Mouse (Mus musculus): ENCODE results near the gene Sec14l5. TPM values are rescaled to one million over a fixed set of nuclear protein-coding genes. Genes with fewer than 3 reads are reported as not detected.

The Sec14l5 gene
- polyA plus RNA-seq, 1 experiment from 2014 or later, result 0.40 TPM

DNA sequence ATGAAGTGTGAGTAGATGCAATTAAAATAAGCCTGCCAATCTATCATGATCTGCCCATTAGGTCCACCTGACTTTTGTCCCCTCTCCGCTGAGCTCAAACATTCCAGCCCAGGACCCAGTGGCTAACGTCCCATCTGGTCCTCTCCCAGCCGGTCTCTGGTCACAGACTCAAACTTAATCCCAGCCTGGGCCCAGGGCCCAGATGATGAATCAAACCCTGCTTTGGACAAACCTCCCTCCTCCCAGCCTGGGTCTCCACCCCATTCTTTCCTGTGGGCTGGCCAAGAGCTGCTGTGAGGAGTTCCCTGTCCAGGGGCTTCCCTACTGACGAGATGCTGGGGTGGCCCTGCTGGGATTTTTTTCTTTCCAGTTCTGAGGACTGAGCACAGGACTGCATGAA lies 7.2 kb upstream of the Sec14l5 start:
- no peak for ATAC-seq
- Histone ChIP-seq H3K9ac (ENCODE audit: low read depth, low read length) (no peak overlapping the region), H3K9me3 (replicated peaks; ENCODE audit: control insufficient read depth, low read length, poor library complexity, severe bottlenecking) (no peaks in the 10 kb centered on the region), H3K4me2 (ENCODE audit: low read length) (no peak overlapping the region), H3K27me3 (ENCODE audit: control insufficient read depth, insufficient read depth, low read depth, low read length) (peaks cover under 1% of the 10 kb centered on the region), H3K27ac (ENCODE audit: low read length) (no peak overlapping the region), H3K36me3 (ENCODE audit: control insufficient read depth, insufficient read depth, low read length) (no peaks in the 10 kb centered on the region), H3K4me3 (ENCODE audit: low read depth, low read length) (no peak overlapping the region), H3K4me1 (ENCODE audit: control insufficient read depth, insufficient read depth, low read length) (no peaks in the 10 kb centered on the region)
- WGBS, result 43% methylated on average over 4 of the region's 4 CpGs

DNA sequence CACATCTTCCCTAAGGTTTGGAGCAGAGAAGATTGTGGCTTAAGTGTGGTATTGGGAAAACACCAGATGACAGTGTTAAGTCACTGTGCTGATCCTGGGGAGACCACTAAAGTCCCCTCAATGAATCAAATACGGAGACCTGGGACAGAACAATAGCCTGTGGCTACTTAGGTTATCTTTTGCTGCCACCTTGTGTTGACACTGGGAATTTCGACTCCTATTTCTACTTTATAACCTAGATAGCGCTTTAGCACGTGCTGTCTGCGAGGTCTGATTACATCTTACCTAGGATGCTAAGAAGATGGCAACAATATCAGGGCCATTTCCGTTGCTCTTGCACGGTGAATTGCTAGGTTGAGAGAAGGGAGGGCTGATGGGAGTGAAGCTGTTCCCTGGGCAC lies 1.3 kb upstream of the Sec14l5 start:
- H3K27me3 ChIP-seq (ENCODE audit: control insufficient read depth, insufficient read depth, low read depth, low read length), result peaks cover 5% of the 10 kb centered on the region
- peak overlapping the region; percentile 77 for H3K4me2 ChIP-seq (ENCODE audit: low read length)
- peak overlapping the region; percentile 6; the same call in 1 of the 2 replicates for H3K4me3 ChIP-seq (ENCODE audit: low read depth, low read length)
- no peaks in the 10 kb centered on the region for H3K36me3 ChIP-seq (ENCODE audit: control insufficient read depth, insufficient read depth, low read length)
- peak; percentile 39 for ATAC-seq
- peaks cover 15% of the 10 kb centered on the region for H3K4me1 ChIP-seq (ENCODE audit: control insufficient read depth, insufficient read depth, low read length)
- H3K27ac ChIP-seq (ENCODE audit: low read length), result no peak overlapping the region
- under 1% methylated on average over 7 of the region's 7 CpGs for WGBS
- no peaks in the 10 kb centered on the region for H3K9me3 ChIP-seq (replicated peaks; ENCODE audit: control insufficient read depth, low read length, poor library complexity, severe bottlenecking)
- no peak overlapping the region; the same call in 1 of the 2 replicates for H3K9ac ChIP-seq (ENCODE audit: low read depth, low read length)

DNA sequence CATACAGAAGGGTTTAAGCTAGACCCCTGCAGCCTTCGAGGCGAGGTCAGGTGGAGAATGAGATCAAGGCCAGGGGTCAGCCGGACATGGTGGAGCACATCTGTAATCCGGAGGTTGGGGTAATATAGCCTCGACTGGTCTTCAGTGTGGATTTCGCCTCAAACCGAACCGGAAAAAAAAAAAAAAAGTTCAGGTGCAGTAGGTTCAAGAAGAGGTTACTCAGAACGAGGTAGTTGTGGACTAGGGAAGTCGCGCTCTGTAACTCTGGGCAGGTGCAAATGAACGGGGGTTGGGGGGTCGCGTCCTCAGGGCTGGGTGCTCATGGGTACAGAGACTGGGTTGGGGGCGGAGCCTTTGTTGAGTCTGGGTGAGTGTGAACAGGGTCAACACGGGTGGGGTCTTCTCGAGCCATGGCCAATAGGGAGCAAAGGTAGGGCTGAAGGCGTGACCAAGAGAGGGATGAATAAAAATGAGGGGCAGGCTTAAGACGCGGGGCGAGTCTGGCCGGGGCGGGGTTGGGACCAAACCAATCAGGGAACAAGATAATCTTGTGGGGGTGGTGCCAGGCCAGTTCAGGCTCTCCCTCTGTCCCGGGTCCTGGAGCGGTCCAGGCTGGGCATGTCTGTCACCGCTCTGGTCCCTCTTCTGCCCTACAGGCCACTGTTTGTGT lies 407 bp upstream of the Sec14l5 start:
- peak overlapping the region; percentile 54 for H3K9ac ChIP-seq (ENCODE audit: low read depth, low read length)
- ATAC-seq, result peak; percentile 91
- no peak overlapping the region for H3K27ac ChIP-seq (ENCODE audit: low read length)
- H3K9me3 ChIP-seq (replicated peaks; ENCODE audit: control insufficient read depth, low read length, poor library complexity, severe bottlenecking), result no peaks in the 10 kb centered on the region
- H3K36me3 ChIP-seq (ENCODE audit: control insufficient read depth, insufficient read depth, low read length), result no peaks in the 10 kb centered on the region
- H3K4me1 ChIP-seq (ENCODE audit: control insufficient read depth, insufficient read depth, low read length), result peaks cover 15% of the 10 kb centered on the region
- WGBS, result under 1% methylated on average over 26 of the region's 26 CpGs
- H3K27me3 ChIP-seq (ENCODE audit: control insufficient read depth, insufficient read depth, low read depth, low read length), result peaks cover 5% of the 10 kb centered on the region
- peak overlapping the region; percentile 45 for H3K4me3 ChIP-seq (ENCODE audit: low read depth, low read length)
- peak overlapping the region; percentile 77 for H3K4me2 ChIP-seq (ENCODE audit: low read length)

DNA sequence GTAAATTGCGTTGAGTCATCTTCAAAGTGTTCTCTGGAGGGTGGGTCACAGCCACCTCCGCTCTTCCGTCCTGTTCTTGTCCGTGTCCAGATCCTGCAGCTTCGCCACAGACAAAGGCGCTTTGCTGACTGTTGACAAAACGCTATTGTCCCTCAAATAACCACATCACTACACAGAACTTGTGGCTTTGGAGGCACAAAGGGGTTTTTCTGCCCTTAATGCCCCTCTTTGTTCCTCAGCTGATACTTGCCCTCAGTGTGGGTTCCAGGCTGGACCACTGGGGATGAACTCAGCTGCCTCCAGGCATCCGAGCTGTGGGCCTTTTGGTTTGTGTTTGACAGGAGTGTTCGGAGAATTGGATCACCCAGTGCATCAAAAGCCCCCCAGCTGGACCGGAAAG lies 3.6 kb downstream of the Sec14l5 start:
- 61% methylated on average over 10 of the region's 10 CpGs for WGBS
- H3K4me3 ChIP-seq (ENCODE audit: low read depth, low read length), result no peak overlapping the region
- H3K27ac ChIP-seq (ENCODE audit: low read length), result no peak overlapping the region
- H3K4me2 ChIP-seq (ENCODE audit: low read length), result no peak overlapping the region
- ATAC-seq, result no peak
- peaks cover 5% of the 10 kb centered on the region for H3K27me3 ChIP-seq (ENCODE audit: control insufficient read depth, insufficient read depth, low read depth, low read length)
- no peaks in the 10 kb centered on the region for H3K9me3 ChIP-seq (replicated peaks; ENCODE audit: control insufficient read depth, low read length, poor library complexity, severe bottlenecking)
- no peak overlapping the region for H3K9ac ChIP-seq (ENCODE audit: low read depth, low read length)
- no peaks in the 10 kb centered on the region for H3K36me3 ChIP-seq (ENCODE audit: control insufficient read depth, insufficient read depth, low read length)
- H3K4me1 ChIP-seq (ENCODE audit: control insufficient read depth, insufficient read depth, low read length), result peaks cover 28% of the 10 kb centered on the region

DNA sequence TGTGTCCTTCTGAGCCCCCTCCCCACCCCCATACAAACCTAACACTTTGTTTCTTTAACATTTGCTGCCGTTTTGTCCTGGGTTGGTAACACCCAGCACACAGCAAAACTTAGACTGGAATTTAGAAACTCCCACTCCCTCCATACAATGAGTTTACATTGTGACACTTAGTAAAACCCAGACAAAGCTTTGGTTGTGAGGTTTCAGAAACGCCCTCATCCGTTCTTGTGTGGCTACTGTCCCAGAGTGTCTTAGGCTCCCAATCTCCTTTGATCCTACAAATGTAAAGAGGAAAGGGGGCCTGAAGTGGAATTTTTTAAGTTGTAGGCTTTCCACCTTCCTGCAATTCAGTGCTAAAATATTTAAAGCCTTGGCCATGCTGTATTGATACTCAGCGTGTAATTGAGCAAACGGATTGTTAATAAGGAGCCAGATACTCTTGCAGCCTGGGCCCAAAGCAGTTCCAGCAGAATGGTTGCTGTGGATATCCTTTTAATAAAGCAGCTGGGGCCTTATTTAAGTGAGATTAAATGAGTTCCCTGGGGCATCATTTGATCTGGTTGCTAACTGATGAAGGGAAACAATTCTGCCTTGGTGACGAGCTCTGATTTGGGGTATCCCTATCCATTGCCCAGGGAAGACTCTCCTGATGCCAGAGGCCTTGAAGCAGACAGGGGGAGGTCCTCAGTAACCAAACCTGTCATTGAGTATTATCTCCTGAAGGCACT lies 6.6 kb downstream of the Sec14l5 start:
- WGBS, result 12% methylated on average over 6 of the region's 6 CpGs
- Histone ChIP-seq H3K9me3 (replicated peaks; ENCODE audit: control insufficient read depth, low read length, poor library complexity, severe bottlenecking) (no peaks in the 10 kb centered on the region), H3K4me1 (ENCODE audit: control insufficient read depth, insufficient read depth, low read length) (peaks cover 13% of the 10 kb centered on the region), H3K4me2 (ENCODE audit: low read length) (no peak overlapping the region), H3K36me3 (ENCODE audit: control insufficient read depth, insufficient read depth, low read length) (no peaks in the 10 kb centered on the region), H3K9ac (ENCODE audit: low read depth, low read length) (peak overlapping the region; percentile 0; the same call in 1 of the 2 replicates), H3K27ac (ENCODE audit: low read length) (peak overlapping the region; percentile 64), H3K4me3 (ENCODE audit: low read depth, low read length) (no peak overlapping the region), H3K27me3 (ENCODE audit: control insufficient read depth, insufficient read depth, low read depth, low read length) (no peaks in the 10 kb centered on the region)
- ATAC-seq, result peak; percentile 70; the same call in 1 of the 2 replicates

DNA sequence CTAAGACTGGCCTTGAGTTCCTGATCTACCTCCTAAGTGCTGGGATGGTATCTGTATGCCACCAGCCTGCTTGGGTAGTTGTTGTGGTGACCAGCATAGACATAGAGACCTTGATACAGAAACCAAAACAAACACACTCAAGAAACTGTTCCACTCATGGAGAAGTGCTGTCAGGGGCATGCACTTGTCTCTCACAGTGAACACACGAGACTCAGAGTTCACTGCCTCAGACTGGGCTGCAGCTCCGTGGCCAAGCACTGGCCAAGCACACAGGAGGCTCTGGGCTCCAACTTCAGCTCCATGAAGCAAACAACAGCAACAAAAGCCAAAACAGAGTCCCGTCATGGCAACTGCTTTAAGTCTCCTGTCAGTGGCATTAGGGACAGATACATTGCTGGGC lies 8.1 kb downstream of the Sec14l5 start:
- H3K9ac ChIP-seq (ENCODE audit: low read depth, low read length), result no peak overlapping the region
- no peaks in the 10 kb centered on the region for H3K27me3 ChIP-seq (ENCODE audit: control insufficient read depth, insufficient read depth, low read depth, low read length)
- no peak for ATAC-seq
- H3K27ac ChIP-seq (ENCODE audit: low read length), result no peak overlapping the region
- no peaks in the 10 kb centered on the region for H3K9me3 ChIP-seq (replicated peaks; ENCODE audit: control insufficient read depth, low read length, poor library complexity, severe bottlenecking)
- H3K4me2 ChIP-seq (ENCODE audit: low read length), result no peak overlapping the region
- 68% methylated on average over 3 of the region's 3 CpGs for WGBS
- H3K36me3 ChIP-seq (ENCODE audit: control insufficient read depth, insufficient read depth, low read length), result no peaks in the 10 kb centered on the region
- peaks cover 13% of the 10 kb centered on the region for H3K4me1 ChIP-seq (ENCODE audit: control insufficient read depth, insufficient read depth, low read length)
- no peak overlapping the region for H3K4me3 ChIP-seq (ENCODE audit: low read depth, low read length)

DNA sequence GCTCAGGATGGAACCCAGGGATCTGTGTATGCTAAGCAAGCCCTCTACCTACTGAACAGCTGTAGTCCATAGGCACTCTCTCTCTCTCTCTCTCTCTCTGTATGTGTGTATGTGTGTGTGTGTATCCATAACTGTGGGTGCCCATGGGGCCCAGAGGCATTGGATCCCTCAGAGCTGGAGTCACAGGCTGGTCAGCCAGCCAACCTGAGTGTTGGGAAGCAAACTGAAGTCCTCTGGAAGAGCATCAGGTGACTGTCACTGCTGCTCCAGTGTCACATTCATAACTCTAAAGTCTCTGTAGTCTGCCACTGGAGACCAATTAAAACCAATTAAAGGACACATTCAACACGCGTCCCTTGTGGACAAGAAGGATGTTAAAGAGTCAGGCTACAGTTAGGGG lies 9.6 kb downstream of the Sec14l5 start:
- Histone ChIP-seq H3K4me2 (ENCODE audit: low read length) (no peak overlapping the region), H3K4me3 (ENCODE audit: low read depth, low read length) (no peak overlapping the region), H3K27ac (ENCODE audit: low read length) (no peak overlapping the region), H3K27me3 (ENCODE audit: control insufficient read depth, insufficient read depth, low read depth, low read length) (no peaks in the 10 kb centered on the region), H3K9me3 (replicated peaks; ENCODE audit: control insufficient read depth, low read length, poor library complexity, severe bottlenecking) (no peaks in the 10 kb centered on the region), H3K9ac (ENCODE audit: low read depth, low read length) (no peak overlapping the region), H3K4me1 (ENCODE audit: control insufficient read depth, insufficient read depth, low read length) (peaks cover 13% of the 10 kb centered on the region), H3K36me3 (ENCODE audit: control insufficient read depth, insufficient read depth, low read length) (no peaks in the 10 kb centered on the region)
- 64% methylated on average over 2 of the region's 2 CpGs for WGBS
- ATAC-seq, result no peak

DNA sequence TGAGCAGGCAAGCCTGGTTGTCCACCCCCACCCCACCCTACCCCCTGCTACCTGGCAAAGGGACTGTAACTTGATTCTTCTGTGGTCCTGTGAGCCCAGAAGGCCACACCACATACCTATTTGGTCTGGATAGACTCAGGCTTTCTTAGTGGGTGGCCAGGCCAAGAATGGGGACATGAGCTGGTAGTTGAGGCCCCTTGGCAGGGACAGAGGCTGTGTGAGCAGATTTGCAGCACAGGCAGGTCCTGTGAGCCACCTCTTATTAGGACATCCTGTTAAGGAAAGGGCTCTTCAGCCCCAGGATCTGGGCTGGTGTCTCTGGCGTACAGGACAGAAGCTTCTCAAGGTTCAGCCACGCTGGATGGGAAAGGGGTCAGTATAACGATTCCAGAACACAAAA lies 10.2 kb downstream of the Sec14l5 start:
- no peaks in the 10 kb centered on the region for H3K27me3 ChIP-seq (ENCODE audit: control insufficient read depth, insufficient read depth, low read depth, low read length)
- H3K36me3 ChIP-seq (ENCODE audit: control insufficient read depth, insufficient read depth, low read length), result no peaks in the 10 kb centered on the region

DNA sequence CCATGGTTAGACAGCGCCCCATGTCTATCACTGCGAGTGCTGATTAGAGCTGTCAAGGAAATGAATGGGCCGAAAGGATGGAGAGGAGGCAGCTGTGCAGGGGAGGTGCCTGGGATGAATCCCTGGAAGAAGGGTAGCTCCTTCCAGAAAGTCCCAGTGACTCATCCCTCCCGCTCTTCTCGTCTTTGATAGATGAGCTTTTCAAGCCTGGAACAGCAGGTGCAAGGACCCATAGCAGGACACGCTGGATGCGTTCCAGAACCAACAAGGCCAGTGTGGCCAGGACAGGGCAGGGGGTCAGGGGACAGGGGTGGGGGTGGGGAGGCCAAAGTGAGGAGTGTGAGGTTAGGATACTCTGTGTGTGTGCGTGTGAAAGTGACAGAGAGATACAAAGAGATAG lies 12.3 kb downstream of the Sec14l5 start:
- no peaks in the 10 kb centered on the region for H3K36me3 ChIP-seq (ENCODE audit: control insufficient read depth, insufficient read depth, low read length)
- 88% methylated on average over 8 of the region's 8 CpGs for WGBS
- H3K27ac ChIP-seq (ENCODE audit: low read length), result no peak overlapping the region
- H3K4me1 ChIP-seq (ENCODE audit: control insufficient read depth, insufficient read depth, low read length), result no peaks in the 10 kb centered on the region
- no peaks in the 10 kb centered on the region for H3K27me3 ChIP-seq (ENCODE audit: control insufficient read depth, insufficient read depth, low read depth, low read length)
- H3K9ac ChIP-seq (ENCODE audit: low read depth, low read length), result no peak overlapping the region
- no peak overlapping the region for H3K4me2 ChIP-seq (ENCODE audit: low read length)
- no peaks in the 10 kb centered on the region for H3K9me3 ChIP-seq (replicated peaks; ENCODE audit: control insufficient read depth, low read length, poor library complexity, severe bottlenecking)
- ATAC-seq, result no peak
- H3K4me3 ChIP-seq (ENCODE audit: low read depth, low read length), result no peak overlapping the region

More for the DNA sequence above, 10.2 kb downstream of the Sec14l5 start:
- H3K4me3 ChIP-seq (ENCODE audit: low read depth, low read length), result no peak overlapping the region
- no peak overlapping the region for H3K4me2 ChIP-seq (ENCODE audit: low read length)
- 87% methylated on average over 3 of the region's 3 CpGs for WGBS
- no peaks in the 10 kb centered on the region for H3K9me3 ChIP-seq (replicated peaks; ENCODE audit: control insufficient read depth, low read length, poor library complexity, severe bottlenecking)
- peaks cover 13% of the 10 kb centered on the region for H3K4me1 ChIP-seq (ENCODE audit: control insufficient read depth, insufficient read depth, low read length)
- H3K27ac ChIP-seq (ENCODE audit: low read length), result no peak overlapping the region
- no peak for ATAC-seq
- H3K9ac ChIP-seq (ENCODE audit: low read depth, low read length), result no peak overlapping the region
